Mouse (Mus musculus) forebrain, embryonic 13.5 days (tissue): ENCODE data around the gene Cox11. TPM values are rescaled to one million over a fixed set of nuclear protein-coding genes. Genes with fewer than 3 reads are reported as not detected.

Source experiments
- ATAC-seq: fragments of 200-750 bp; cut with Nextera tagmentation; 2 replicates; pipeline ENCODE4 v1.8.0; 2017
- H3K27ac ChIP-seq: fragments of 300-500 bp; sonication (generic); 2 replicates; pipeline ENCODE4 v1.5.1; 2015; ENCODE audit warnings: inconsistent platforms, mild to moderate bottlenecking, moderate library complexity
- H3K27me3 ChIP-seq: fragments of 300-500 bp; sonication (generic); 2 replicates; pipeline ENCODE4 v1.6.1; 2015; ENCODE audit warnings: mild to moderate bottlenecking, inconsistent platforms
- H3K36me3 ChIP-seq: fragments of 300-500 bp; sonication (generic); 2 replicates; pipeline ENCODE4 v1.6.1; 2015; ENCODE audit warnings: mild to moderate bottlenecking, inconsistent platforms; ENCODE audit not compliant: poor library complexity, severe bottlenecking
- H3K4me1 ChIP-seq: fragments of 300-500 bp; sonication (generic); 2 replicates; pipeline ENCODE4 v1.6.1; 2015; ENCODE audit warnings: inconsistent platforms
- H3K4me2 ChIP-seq: fragments of 300-500 bp; sonication (generic); 2 replicates; pipeline ENCODE4 v1.6.1; 2015; ENCODE audit warnings: inconsistent platforms, mild to moderate bottlenecking, moderate library complexity
- H3K4me3 ChIP-seq: fragments of 300-500 bp; sonication (generic); 2 replicates; pipeline ENCODE4 v1.5.1; 2015; ENCODE audit warnings: mild to moderate bottlenecking, inconsistent platforms
- H3K9ac ChIP-seq: fragments of 300-500 bp; sonication (generic); 2 replicates; pipeline ENCODE4 v1.6.1; 2015; ENCODE audit warnings: mild to moderate bottlenecking, inconsistent platforms
- H3K9me3 ChIP-seq: fragments of 300-500 bp; sonication (generic); replicated peaks from 2 replicates; pipeline ENCODE4 v1.6.1; 2016; ENCODE audit warnings: inconsistent platforms
- WGBS: fragments of 180-500 bp; shearing (Covaris S2); methylation state at CpG from one replicate; pipeline ENCODE4 v1.1.7; 2015; 5-methylcytosine and 5-hydroxymethylcytosine counted together
- polyA plus RNA-seq: library from polyadenylated mRNA; unstranded; fragments of >200 nt; fragmentation: Nextera tagmentation; extraction: Ambion mirVana; gene quantifications from 2 replicates; pipeline ENCODE4 v1.2.1, GENCODE M21; 2015

Gene Cox11
- polyA plus RNA-seq, 1 experiment from 2014 or later, result 31.5 TPM

DNA sequence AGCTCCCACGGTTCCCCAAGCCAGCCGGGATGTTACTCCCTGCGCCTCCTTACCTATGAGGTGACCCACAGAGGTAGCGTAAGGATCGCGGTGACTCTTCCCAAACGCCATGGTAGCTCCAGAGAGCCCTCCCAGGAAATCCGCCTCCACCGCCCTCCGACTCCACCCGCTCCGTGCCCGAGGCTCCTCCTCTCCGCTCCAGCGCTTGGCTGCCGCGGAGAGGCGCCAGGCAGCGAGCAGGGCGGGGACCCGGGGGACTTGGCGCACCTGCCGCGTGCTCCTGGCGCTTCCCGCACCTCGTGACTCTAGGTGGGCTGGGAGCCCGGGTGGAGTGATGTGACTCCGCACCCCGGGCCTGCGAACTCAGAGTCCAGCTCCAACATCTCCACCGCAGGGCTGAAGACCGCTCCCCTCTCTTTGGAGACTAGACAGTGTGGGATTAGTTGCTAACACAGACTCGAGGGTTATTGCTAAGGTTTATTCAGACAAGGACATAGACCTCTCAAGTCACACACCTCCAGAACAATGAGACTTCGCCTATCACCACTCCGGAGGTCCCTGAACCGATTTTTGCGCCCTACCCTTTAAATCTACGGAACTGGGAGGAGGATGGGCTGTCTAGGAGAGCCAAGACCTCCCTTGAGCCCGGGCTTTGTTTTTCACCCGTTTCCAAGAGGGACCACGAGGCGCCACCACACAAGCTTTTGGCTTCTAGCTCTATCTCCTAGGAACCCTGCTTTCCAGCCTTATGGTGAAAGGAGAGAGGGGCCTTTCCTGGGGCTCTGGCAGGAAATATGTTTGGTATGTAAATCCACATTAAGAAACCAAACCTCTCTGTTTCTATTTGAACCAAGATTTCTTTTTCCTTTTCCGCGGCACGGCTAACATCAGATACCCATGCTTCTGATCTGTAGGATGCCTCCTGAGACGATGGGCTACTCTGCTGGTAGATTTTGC is 49.8 kb downstream of the Cox11 start, which contains the start of gene Tom1l1:
Gene Tom1l1 (minus strand): TSS at position 907 of the 957 bp plus-strand sequence.
- Histone ChIP-seq H3K27me3 (0 out of 2 replicates have a peak, but pooled peaks cover 4% of the 10 kb centered on the region), H3K27ac (no peak within 1 kb of the TSS; the same call in 1 of the 2 replicates), H3K4me1 (peaks cover 10% of the 10 kb centered on the region; the same call in 1 of the 2 replicates), H3K4me2 (peak within 1 kb of the TSS; percentile 77), H3K9ac (peak within 1 kb of the TSS; percentile 56), H3K36me3 (no peaks in the 10 kb centered on the region), H3K4me3 (peak within 1 kb of the TSS; percentile 63), H3K9me3 (no peaks in the 10 kb centered on the region)
- 7% methylated on average over 47 of the region's 47 CpGs for WGBS
- ATAC-seq, result peak; percentile 95

DNA sequence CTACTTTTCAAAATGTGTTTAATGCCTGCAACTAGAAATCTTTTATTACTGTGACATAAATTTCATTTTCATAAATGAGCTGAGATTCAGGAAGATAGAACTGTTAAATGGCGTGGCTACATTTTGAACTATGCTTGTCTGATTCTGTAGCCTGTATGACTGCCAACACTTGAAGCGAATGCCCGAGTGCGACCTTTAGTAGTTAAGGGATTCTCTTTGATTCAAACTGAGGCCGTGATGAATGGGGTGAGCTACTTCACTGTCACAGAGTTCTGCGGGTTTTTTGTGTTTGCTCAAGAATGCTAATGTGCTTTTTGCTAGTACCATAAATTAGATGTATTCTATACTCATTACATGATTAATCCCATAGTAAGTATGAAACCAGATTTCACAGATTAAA is 52.4 kb downstream of the Cox11 start:
- Histone ChIP-seq H3K9me3 (no peaks in the 10 kb centered on the region), H3K36me3 (no peaks in the 10 kb centered on the region), H3K4me3 (no peak overlapping the region), H3K27me3 (0 out of 2 replicates have a peak, but pooled peaks cover 4% of the 10 kb centered on the region), H3K27ac (no peak overlapping the region), H3K4me2 (no peak overlapping the region), H3K4me1 (peaks cover 10% of the 10 kb centered on the region; the same call in 1 of the 2 replicates), H3K9ac (no peak overlapping the region)
- ATAC-seq, result no peak
- 24% methylated on average over 6 of the region's 6 CpGs for WGBS

DNA sequence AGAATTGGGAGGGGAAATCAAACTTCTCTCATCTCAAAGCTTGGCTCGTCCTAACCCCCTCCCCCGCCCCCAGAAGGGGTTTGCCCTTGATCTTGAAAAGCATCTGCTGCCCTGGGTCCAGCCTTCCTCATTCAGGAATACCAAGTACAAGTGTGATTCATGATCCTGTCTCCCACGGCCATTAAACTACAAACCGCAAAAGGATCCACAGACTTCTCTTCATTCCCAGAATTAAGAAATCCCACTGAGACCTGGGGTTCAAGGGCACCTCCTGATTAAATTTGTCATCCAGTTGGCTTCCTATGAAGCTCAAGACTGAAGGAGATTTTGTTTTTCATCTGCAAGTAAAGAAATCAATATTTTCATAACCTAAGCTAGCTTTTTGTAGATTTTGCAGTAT is 56.2 kb downstream of the Cox11 start:
- no peaks in the 10 kb centered on the region for H3K9me3 ChIP-seq
- no peak overlapping the region for H3K4me3 ChIP-seq
- no peak overlapping the region for H3K9ac ChIP-seq
- no peaks in the 10 kb centered on the region for H3K36me3 ChIP-seq
- WGBS, result 68% methylated on average over 4 of the region's 4 CpGs
- no peaks in the 10 kb centered on the region for H3K27me3 ChIP-seq
- ATAC-seq, result no peak
- H3K4me1 ChIP-seq, result no peaks in the 10 kb centered on the region
- no peak overlapping the region for H3K4me2 ChIP-seq
- no peak overlapping the region for H3K27ac ChIP-seq

Other genes starting within 250 kb of the Cox11 start
- 2.0 and 2.7 TPM in 2 replicates for gene Hlf, start 247.3 kb upstream of the Cox11 start, polyA plus RNA-seq
- 29.4 and 30.1 TPM in 2 replicates for gene Stxbp4, start 89 bp upstream of the Cox11 start, polyA plus RNA-seq
- 12.7 and 13.0 TPM in 2 replicates for gene Tom1l1, start 50.2 kb downstream of the Cox11 start, polyA plus RNA-seq